Mouse (Mus musculus): ENCODE results near the gene Bnc2. TPM values are rescaled to one million over a fixed set of nuclear protein-coding genes. Genes with fewer than 3 reads are reported as not detected.

The Bnc2 gene
- polyA plus RNA-seq, 1 experiment = 6.4 TPM

- Histone ChIP-seq H3K4me2 (ENCODE audit: low read depth) (no peak overlapping the region), H3ac (ENCODE audit: control insufficient read depth, insufficient read length) (no peak overlapping the region), H3K36me3 (ENCODE audit: control insufficient read depth, insufficient read depth) (no peaks in the 10 kb centered on the region), H3K4me3 (no peak overlapping the region), H3K79me2 (ENCODE audit: control insufficient read depth, insufficient read depth) (no peaks in the 10 kb centered on the region), H3K27me3 (ENCODE audit: control insufficient read depth, insufficient read depth, insufficient read length) (no peaks in the 10 kb centered on the region)
- TF ChIP-seq TCF3 (IDR thresholded peaks at IDR 0.05; ENCODE audit: insufficient read length, low read depth) (no peak), POLR2A (IDR thresholded peaks at IDR 0.05; ENCODE audit: insufficient read length, low read depth) (no peak), POLR2AphosphoS2 (IDR thresholded peaks at IDR 0.05; ENCODE audit: insufficient read length, low read depth) (no peak), USF1 (IDR thresholded peaks at IDR 0.05; ENCODE audit: low read depth) (no peak), CEBPB (IDR thresholded peaks at IDR 0.05; ENCODE audit: insufficient read depth, poor library complexity, severe bottlenecking) (no peak), SRF (IDR thresholded peaks at IDR 0.05; ENCODE audit: control insufficient read depth, insufficient read length, low read depth) (no peak)
These were observed 317.7 kb downstream of the Bnc2 start for GRCm38 (mm10) chr4:84357382-84357781.

DNA sequence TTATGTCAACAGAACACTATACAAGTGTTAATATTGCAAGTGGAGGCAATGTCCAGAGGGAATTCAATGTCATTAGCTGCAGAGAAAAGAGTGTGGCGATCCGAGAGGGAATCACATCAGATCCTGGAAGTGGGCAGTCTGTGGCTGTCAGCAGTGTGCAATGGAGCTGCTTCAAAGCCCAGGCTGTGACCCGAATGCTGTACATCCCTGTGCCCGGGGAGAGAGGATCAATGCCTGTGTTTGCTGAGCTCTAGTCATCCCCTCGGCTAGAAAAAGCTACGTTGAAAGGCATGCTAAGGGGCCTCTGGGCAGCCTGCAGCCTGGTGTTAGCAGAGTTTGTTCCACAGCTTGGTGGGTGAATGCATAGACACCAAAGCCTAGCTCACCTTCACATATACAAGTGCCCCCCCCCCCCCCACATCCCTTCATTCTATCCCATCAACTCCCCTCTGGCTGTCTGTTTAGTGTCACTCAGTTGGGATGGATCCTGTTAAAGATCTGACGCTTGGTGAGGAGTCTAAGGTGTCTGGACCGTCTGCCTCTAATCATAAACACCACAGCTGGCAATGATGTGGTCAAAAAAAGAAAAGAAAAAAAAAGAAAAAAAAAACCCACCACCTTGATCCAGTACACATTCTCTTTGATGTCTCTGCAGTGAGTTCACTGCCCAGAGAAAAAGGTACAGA, 318.5 kb downstream of the Bnc2 start:
- no peaks in the 10 kb centered on the region for H3K36me3 ChIP-seq (ENCODE audit: control insufficient read depth, insufficient read depth)
- H3K4me3 ChIP-seq = no peak overlapping the region
- no peaks in the 10 kb centered on the region for H3K27me3 ChIP-seq (ENCODE audit: control insufficient read depth, insufficient read depth, insufficient read length)
- H3ac ChIP-seq (ENCODE audit: control insufficient read depth, insufficient read length) = no peak overlapping the region
- no peak overlapping the region for H3K4me2 ChIP-seq (ENCODE audit: low read depth)
- TF ChIP-seq POLR2AphosphoS2 (IDR thresholded peaks at IDR 0.05; ENCODE audit: insufficient read length, low read depth) (no peak), MYOG (IDR thresholded peaks at IDR 0.05; ENCODE audit: control insufficient read depth in 1 of 3, insufficient read depth in 1 of 3, insufficient read length in 2 of 3, low read depth in 2 of 3) (no peak), TCF12 (IDR thresholded peaks at IDR 0.05; ENCODE audit: insufficient read depth, poor library complexity, severe bottlenecking) (no peak), POLR2A (IDR thresholded peaks at IDR 0.05; ENCODE audit: insufficient read length, low read depth) (no peak)
- no peaks in the 10 kb centered on the region for H3K79me2 ChIP-seq (ENCODE audit: control insufficient read depth, insufficient read depth)

DNA sequence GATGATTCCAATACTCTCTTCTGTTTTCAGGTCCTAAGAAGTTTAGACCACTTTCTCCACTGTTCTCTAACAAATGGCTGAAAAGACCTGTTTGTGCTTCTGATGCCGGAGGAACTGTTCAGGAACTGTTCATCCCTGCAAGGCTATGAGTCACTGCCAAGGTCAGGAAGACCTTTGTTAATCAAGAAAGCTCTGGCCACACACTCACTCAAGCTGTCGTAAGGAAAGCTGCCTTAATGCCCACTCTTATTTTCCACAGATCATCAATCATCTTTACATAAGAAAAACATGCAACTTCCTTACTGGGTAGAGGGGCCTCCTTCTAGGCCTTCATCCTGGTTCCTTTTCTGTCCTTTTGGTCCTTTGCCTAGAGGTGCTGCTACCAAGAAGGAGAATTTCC, 322.4 kb downstream of the Bnc2 start:
- Histone ChIP-seq H3K4me2 (ENCODE audit: low read depth) (no peak overlapping the region), H3K4me3 (no peak overlapping the region), H3K27me3 (ENCODE audit: control insufficient read depth, insufficient read depth, insufficient read length) (no peaks in the 10 kb centered on the region), H3K36me3 (ENCODE audit: control insufficient read depth, insufficient read depth) (no peaks in the 10 kb centered on the region), H3ac (ENCODE audit: control insufficient read depth, insufficient read length) (no peak overlapping the region), H3K79me2 (ENCODE audit: control insufficient read depth, insufficient read depth) (no peaks in the 10 kb centered on the region)
- TF ChIP-seq TCF3 (IDR thresholded peaks at IDR 0.05; ENCODE audit: insufficient read length, low read depth) = no peak
- TF ChIP-seq MYOG (IDR thresholded peaks at IDR 0.05; ENCODE audit: control insufficient read depth in 1 of 3, insufficient read depth in 1 of 3, insufficient read length in 2 of 3, low read depth in 2 of 3) = no peak
- TF ChIP-seq MYOD1 (IDR thresholded peaks at IDR 0.05; ENCODE audit: control insufficient read depth in 1 of 3, insufficient read length in 2 of 3, low read depth in 2 of 3) = no peak
- TF ChIP-seq POLR2A (IDR thresholded peaks at IDR 0.05; ENCODE audit: insufficient read length, low read depth) = no peak
- TF ChIP-seq E2F4 (IDR thresholded peaks at IDR 0.05; ENCODE audit: insufficient read depth) = no peak
- TF ChIP-seq REST (IDR thresholded peaks at IDR 0.05; ENCODE audit: insufficient read depth, insufficient read length) = no peak
- no peak for TF ChIP-seq TCF12 (IDR thresholded peaks at IDR 0.05; ENCODE audit: insufficient read depth, poor library complexity, severe bottlenecking)
- no peak for TF ChIP-seq MAX (IDR thresholded peaks at IDR 0.05; ENCODE audit: low read depth)
- no peak for TF ChIP-seq POLR2AphosphoS2 (IDR thresholded peaks at IDR 0.05; ENCODE audit: insufficient read length, low read depth)

GRCm38 (mm10) chr4:84349536-84349935, 325.5 kb downstream of the Bnc2 start:
- Histone ChIP-seq H3K36me3 (ENCODE audit: control insufficient read depth, insufficient read depth) (no peaks in the 10 kb centered on the region), H3K79me2 (ENCODE audit: control insufficient read depth, insufficient read depth) (no peaks in the 10 kb centered on the region), H3K4me3 (no peak overlapping the region), H3ac (ENCODE audit: control insufficient read depth, insufficient read length) (no peak overlapping the region), H3K4me2 (ENCODE audit: low read depth) (no peak overlapping the region), H3K27me3 (ENCODE audit: control insufficient read depth, insufficient read depth, insufficient read length) (no peaks in the 10 kb centered on the region)
- TF ChIP-seq TCF3 (IDR thresholded peaks at IDR 0.05; ENCODE audit: insufficient read length, low read depth) (no peak), USF1 (IDR thresholded peaks at IDR 0.05; ENCODE audit: low read depth) (no peak), REST (IDR thresholded peaks at IDR 0.05; ENCODE audit: insufficient read depth, insufficient read length) (no peak), MAX (IDR thresholded peaks at IDR 0.05; ENCODE audit: low read depth) (no peak), MYOD1 (IDR thresholded peaks at IDR 0.05; ENCODE audit: control insufficient read depth in 1 of 3, insufficient read length in 2 of 3, low read depth in 2 of 3) (no peak), TCF12 (IDR thresholded peaks at IDR 0.05; ENCODE audit: insufficient read depth, poor library complexity, severe bottlenecking) (no peak), MYOG (IDR thresholded peaks at IDR 0.05; ENCODE audit: control insufficient read depth in 1 of 3, insufficient read depth in 1 of 3, insufficient read length in 2 of 3, low read depth in 2 of 3) (no peak), E2F4 (IDR thresholded peaks at IDR 0.05; ENCODE audit: insufficient read depth) (no peak), POLR2AphosphoS2 (IDR thresholded peaks at IDR 0.05; ENCODE audit: insufficient read length, low read depth) (no peak), SRF (IDR thresholded peaks at IDR 0.05; ENCODE audit: control insufficient read depth, insufficient read length, low read depth) (no peak), CEBPB (IDR thresholded peaks at IDR 0.05; ENCODE audit: insufficient read depth, poor library complexity, severe bottlenecking) (no peak), POLR2A (IDR thresholded peaks at IDR 0.05; ENCODE audit: insufficient read length, low read depth) (no peak)

DNA sequence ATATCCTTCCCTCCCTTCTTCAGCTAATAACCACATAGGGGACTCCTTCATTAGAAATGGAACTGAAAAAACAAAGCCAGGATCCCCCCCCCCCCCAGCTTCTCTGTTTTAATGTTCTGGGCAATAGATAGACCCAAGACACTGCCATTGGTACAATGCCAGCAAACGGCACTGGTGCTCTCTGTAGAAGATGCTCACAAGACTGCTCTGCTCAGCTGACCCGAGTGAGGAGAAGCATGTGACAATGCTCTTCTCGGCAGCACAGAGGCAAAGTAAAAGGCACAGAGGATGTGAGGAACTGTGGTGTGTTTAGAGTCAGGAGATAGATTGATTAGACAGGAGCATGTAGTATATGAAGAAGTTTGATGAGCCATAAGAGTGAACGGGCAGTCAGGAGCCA, 335.9 kb downstream of the Bnc2 start:
- Histone ChIP-seq H3K36me3 (ENCODE audit: control insufficient read depth, insufficient read depth) (no peaks in the 10 kb centered on the region), H3K79me2 (ENCODE audit: control insufficient read depth, insufficient read depth) (no peaks in the 10 kb centered on the region), H3ac (ENCODE audit: control insufficient read depth, insufficient read length) (no peak overlapping the region), H3K4me3 (no peak overlapping the region), H3K27me3 (ENCODE audit: control insufficient read depth, insufficient read depth, insufficient read length) (no peaks in the 10 kb centered on the region), H3K4me2 (ENCODE audit: low read depth) (no peak overlapping the region)
- TF ChIP-seq TCF3 (IDR thresholded peaks at IDR 0.05; ENCODE audit: insufficient read length, low read depth) (no peak), MYOD1 (IDR thresholded peaks at IDR 0.05; ENCODE audit: control insufficient read depth in 1 of 3, insufficient read length in 2 of 3, low read depth in 2 of 3) (no peak), POLR2AphosphoS2 (IDR thresholded peaks at IDR 0.05; ENCODE audit: insufficient read length, low read depth) (no peak), MAX (IDR thresholded peaks at IDR 0.05; ENCODE audit: low read depth) (no peak), MYOG (IDR thresholded peaks at IDR 0.05; ENCODE audit: control insufficient read depth in 1 of 3, insufficient read depth in 1 of 3, insufficient read length in 2 of 3, low read depth in 2 of 3) (no peak), CEBPB (IDR thresholded peaks at IDR 0.05; ENCODE audit: insufficient read depth, poor library complexity, severe bottlenecking) (no peak), USF1 (IDR thresholded peaks at IDR 0.05; ENCODE audit: low read depth) (no peak), E2F4 (IDR thresholded peaks at IDR 0.05; ENCODE audit: insufficient read depth) (no peak), POLR2A (IDR thresholded peaks at IDR 0.05; ENCODE audit: insufficient read length, low read depth) (no peak), REST (IDR thresholded peaks at IDR 0.05; ENCODE audit: insufficient read depth, insufficient read length) (no peak)
